Mouse (Mus musculus): ENCODE measurements around the gene Hist2h2aa2. TPM values are rescaled to one million over a fixed set of nuclear protein-coding genes. Genes with fewer than 3 reads are reported as not detected.
"Not testable (repeated sequence)": the region's sequence is repeated elsewhere in the genome, so short reads cannot be mapped to it uniquely, and the experiment has no call there.

Gene Hist2h2aa2
- 11,232 and 13,053 TPM in 2 replicates for total RNA-seq (2012; rRNA removed)
- 10 to 100 TPM in 1 of 2 experiments, not detected in 1; 18.4 TPM for polyA plus RNA-seq (2012; ENCODE audit: insufficient read depth in 1 of 2, insufficient read length in 2 of 2, low read depth in 1 of 2, low replicate concordance in 2 of 2, missing spikeins in 1 of 2)

DNA sequence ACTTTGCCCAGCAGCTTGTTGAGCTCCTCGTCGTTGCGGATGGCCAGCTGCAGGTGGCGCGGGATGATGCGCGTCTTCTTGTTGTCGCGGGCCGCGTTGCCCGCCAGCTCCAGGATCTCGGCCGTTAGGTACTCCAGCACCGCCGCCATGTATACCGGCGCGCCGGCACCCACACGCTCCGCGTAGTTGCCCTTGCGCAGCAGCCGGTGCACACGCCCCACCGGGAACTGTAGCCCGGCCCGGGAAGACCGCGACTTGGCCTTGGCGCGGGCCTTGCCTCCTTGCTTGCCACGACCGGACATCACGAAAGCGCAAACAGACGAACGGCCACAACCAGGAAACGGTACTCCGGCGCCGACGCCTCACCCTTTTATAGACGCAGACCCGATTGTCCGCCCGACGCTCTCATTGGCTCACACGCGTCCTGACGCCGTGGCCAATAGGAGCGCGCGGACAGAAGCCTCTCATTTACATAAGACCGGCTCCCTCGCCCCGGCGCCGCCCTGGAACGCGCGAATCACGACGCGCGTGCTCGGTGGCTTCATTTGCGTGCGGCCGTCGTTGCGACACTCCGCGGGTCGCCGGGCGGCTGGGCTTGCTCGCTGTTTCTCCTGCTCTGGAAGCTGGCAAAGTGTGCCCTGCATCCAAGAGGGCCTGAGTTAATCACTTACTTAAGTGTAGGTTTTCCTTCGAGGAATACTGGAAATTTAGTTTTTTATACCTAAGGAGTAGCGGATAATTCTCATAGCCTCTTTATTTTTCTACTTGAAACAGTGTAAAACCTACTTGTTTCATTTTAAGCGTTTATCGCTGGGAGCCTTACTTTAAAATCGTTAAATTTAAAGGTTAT, at the start of gene Hist2h2aa2:
Gene Hist2h2aa2 (minus strand): TSS at position 328 of the 850 bp plus-strand sequence.
- peak; percentile 94 for DNase-seq (ENCODE audit: low read depth, low spot score)
- not testable (repeated sequence) for H3K9me3 ChIP-seq (replicated peaks; ENCODE audit: insufficient read depth, low read length); H3K27me3 ChIP-seq (ENCODE audit: control insufficient read depth in 1 of 2, insufficient read depth in 2 of 2, low read length in 2 of 2); H3K79me2 ChIP-seq (ENCODE audit: control insufficient read depth, insufficient read depth, low read length, poor library complexity)
- Histone ChIP-seq H3K4me3 (ENCODE audit: control insufficient read depth in 1 of 2, insufficient read depth in 1 of 2, low read depth in 2 of 2, low read length in 2 of 2) (peak within 1 kb of the TSS; percentile 38 to 55), H3K36me3 (ENCODE audit: control insufficient read depth in 1 of 2, insufficient read depth in 2 of 2, low read length in 2 of 2) (peaks cover 0 to 49% of the 10 kb centered on the region in 2 experiments; a peak in 2 of 4 replicates), H3K27ac (ENCODE audit: control insufficient read depth, low read depth, low read length) (peak within 1 kb of the TSS; percentile 92), H3K9ac (ENCODE audit: control insufficient read depth, low read depth, low read length, poor library complexity, severe bottlenecking) (peak within 1 kb of the TSS; percentile 90), H3K4me1 (ENCODE audit: control insufficient read depth in 1 of 2, insufficient read depth in 2 of 2, low read length in 2 of 2) (peaks cover 13 to 41% of the 10 kb centered on the region in 2 experiments)
- TF ChIP-seq POLR2A (IDR thresholded peaks at IDR 0.05; ENCODE audit: control insufficient read depth in 1 of 2, insufficient read depth in 1 of 2, low read depth in 1 of 2, low read length in 2 of 2, poor library complexity in 1 of 2) (peak in 1 of 2 experiments; percentile 68; a peak in 2 of 4 replicates), POLR2AphosphoS5 (IDR thresholded peaks at IDR 0.05; ENCODE audit: borderline replicate concordance, low read depth, low read length) (0 out of 2 replicates have a peak, but pooled peaks have one; percentile 6)

DNA sequence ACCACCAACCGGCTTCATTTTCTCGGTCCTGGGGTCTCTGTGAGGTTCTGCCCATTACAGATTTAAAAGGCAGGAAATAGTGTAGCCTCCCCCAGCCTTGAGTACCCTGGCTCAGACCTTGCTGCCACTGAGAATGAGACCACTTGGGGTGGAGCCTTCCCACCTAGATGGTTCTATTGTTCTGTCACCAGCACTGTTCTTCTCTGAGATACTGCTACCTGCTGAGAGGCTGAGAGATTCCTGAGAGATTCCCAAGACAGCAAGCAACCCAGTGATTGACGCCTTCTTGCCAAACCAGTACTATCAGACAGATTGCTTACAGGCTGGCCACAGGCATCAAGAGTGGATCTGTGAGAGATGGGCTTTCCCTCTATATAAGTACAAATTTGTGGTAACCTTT, 49.1 kb upstream of the Hist2h2aa2 start:
- Histone ChIP-seq H3K27me3 (ENCODE audit: control insufficient read depth in 1 of 2, insufficient read depth in 2 of 2, low read length in 2 of 2) (no peaks in the 10 kb centered on the region), H3K9ac (ENCODE audit: control insufficient read depth, low read depth, low read length, poor library complexity, severe bottlenecking) (no peak overlapping the region), H3K36me3 (ENCODE audit: control insufficient read depth in 1 of 2, insufficient read depth in 2 of 2, low read length in 2 of 2) (peaks cover 0 to 11% of the 10 kb centered on the region in 2 experiments; a peak in 2 of 4 replicates), H3K4me1 (ENCODE audit: control insufficient read depth in 1 of 2, insufficient read depth in 2 of 2, low read length in 2 of 2) (peaks cover 13 to 20% of the 10 kb centered on the region in 2 experiments), H3K79me2 (ENCODE audit: control insufficient read depth, insufficient read depth, low read length, poor library complexity) (no peaks in the 10 kb centered on the region), H3K9me3 (replicated peaks; ENCODE audit: insufficient read depth, low read length) (no peaks in the 10 kb centered on the region), H3K27ac (ENCODE audit: control insufficient read depth, low read depth, low read length) (no peak overlapping the region), H3K4me3 (ENCODE audit: control insufficient read depth in 1 of 2, insufficient read depth in 1 of 2, low read depth in 2 of 2, low read length in 2 of 2) (no peak overlapping the region)
- no peak for DNase-seq (ENCODE audit: low read depth, low spot score)
- TF ChIP-seq ZKSCAN1 (IDR thresholded peaks at IDR 0.05; ENCODE audit: low read depth, low read length), result no peak
- no peak for TF ChIP-seq USF1 (IDR thresholded peaks at IDR 0.05; ENCODE audit: low read depth, low read length)
- TF ChIP-seq EP300 (IDR thresholded peaks at IDR 0.05; ENCODE audit: low read depth in 1 of 2, low read length in 2 of 2), result no peak
- no peak for TF ChIP-seq SIN3A (IDR thresholded peaks at IDR 0.05; ENCODE audit: low read length)

DNA sequence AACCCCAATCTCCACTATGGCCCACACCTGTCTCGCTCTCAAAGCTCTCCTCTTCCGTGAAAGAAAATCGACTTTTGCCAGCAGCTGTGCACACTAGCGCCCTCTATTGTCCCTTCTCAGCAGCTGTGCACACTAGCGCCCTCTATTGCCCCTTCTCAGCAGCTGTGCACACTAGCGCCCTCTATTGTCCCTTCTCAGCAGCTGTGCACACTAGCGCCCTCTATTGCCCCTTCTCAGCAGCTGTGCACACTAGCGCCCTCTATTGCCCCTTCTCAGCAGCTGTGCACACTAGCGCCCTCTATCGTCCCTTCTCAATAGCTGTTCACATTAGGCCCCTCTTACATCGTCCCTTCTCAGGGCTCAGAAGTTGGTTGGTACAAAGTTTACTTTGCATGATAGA, 47.3 kb upstream of the Hist2h2aa2 start:
- H3K4me1 ChIP-seq (ENCODE audit: control insufficient read depth in 1 of 2, insufficient read depth in 2 of 2, low read length in 2 of 2); H3K27ac ChIP-seq (ENCODE audit: control insufficient read depth, low read depth, low read length); H3K4me3 ChIP-seq (ENCODE audit: control insufficient read depth in 1 of 2, insufficient read depth in 1 of 2, low read depth in 2 of 2, low read length in 2 of 2); H3K27me3 ChIP-seq (ENCODE audit: control insufficient read depth in 1 of 2, insufficient read depth in 2 of 2, low read length in 2 of 2); H3K9me3 ChIP-seq (replicated peaks; ENCODE audit: insufficient read depth, low read length); H3K9ac ChIP-seq (ENCODE audit: control insufficient read depth, low read depth, low read length, poor library complexity, severe bottlenecking); H3K79me2 ChIP-seq (ENCODE audit: control insufficient read depth, insufficient read depth, low read length, poor library complexity); H3K36me3 ChIP-seq (ENCODE audit: control insufficient read depth in 1 of 2, insufficient read depth in 2 of 2, low read length in 2 of 2): not testable (repeated sequence)
- DNase-seq (ENCODE audit: low read depth, low spot score), result peak; percentile 43
- peak in 1 of 2 experiments; percentile 53; a peak in 1 of 4 replicates for TF ChIP-seq EP300 (IDR thresholded peaks at IDR 0.05; ENCODE audit: low read depth in 1 of 2, low read length in 2 of 2)
- TF ChIP-seq CTCF (IDR thresholded peaks at IDR 0.05 in 2 of 3, conservative IDR thresholded peaks at IDR 0.05 in 1 of 3; ENCODE audit: control insufficient read depth in 1 of 3, insufficient read depth in 1 of 3, low read depth in 2 of 3, low read length in 3 of 3, poor library complexity in 1 of 3, severe bottlenecking in 1 of 3), result peak; percentile 46 to 94 (median 91); a peak in 5 of 6 replicates

All from MEL (cell line).